Comparison of ENCODE assay signal across 8 mouse cellular contexts in genomic region chr11:96553091-96553490, GRCm38 (mm10).
DNase-seq lines count a peak whose midpoint lies in the region; ATAC-seq lines count a peak whose summit lies in the region.

No protein-coding gene starts in this region.

- no peak overlapping the region for H3K27ac ChIP-seq in forebrain, embryonic 15.5 days (replicated peaks)
- no peak overlapping the region for H3K27ac ChIP-seq in intestine, embryonic 15.5 days
- H3K27ac ChIP-seq in limb, embryonic 15.5 days = no peak overlapping the region

- H3K9me3 ChIP-seq in forebrain, embryonic 15.5 days = no peaks in the 10 kb centered on the region
- H3K9me3 ChIP-seq in intestine, embryonic 15.5 days = no peaks in the 10 kb centered on the region
- H3K9me3 ChIP-seq in limb, embryonic 15.5 days = no peaks in the 10 kb centered on the region

- ATAC-seq in forebrain, embryonic 15.5 days (replicated peaks) = 0 out of 2 replicates have a peak, but pooled peaks have one; percentile 19
- no peak; the same call in 1 of the 2 replicates for ATAC-seq in intestine, embryonic 15.5 days
- no peak for ATAC-seq in limb, embryonic 15.5 days (ENCODE audit: insufficient number of reproducible peaks, low FRiP score, low TSS enrichment, low read depth)

- 16% methylated on average over 15 of the region's 15 CpGs for WGBS in forebrain, embryonic 15.5 days
- WGBS in intestine, embryonic 15.5 days = 9% methylated on average over 15 of the region's 15 CpGs
- WGBS in limb, embryonic 15.5 days = 8% methylated on average over 15 of the region's 15 CpGs

- peaks cover 3% of the 10 kb centered on the region for H3K4me1 ChIP-seq in forebrain, embryonic 15.5 days
- 0 out of 2 replicates have a peak, but pooled peaks cover 3% of the 10 kb centered on the region for H3K4me1 ChIP-seq in intestine, embryonic 15.5 days (replicated peaks)
- 0 out of 2 replicates have a peak, but pooled peaks cover 3% of the 10 kb centered on the region for H3K4me1 ChIP-seq in limb, embryonic 15.5 days

- no peak overlapping the region; the same call in 1 of the 2 replicates for H3K4me2 ChIP-seq in forebrain, embryonic 15.5 days (replicated peaks)
- H3K4me2 ChIP-seq in intestine, embryonic 15.5 days (replicated peaks) = peak overlapping the region; percentile 40
- H3K4me2 ChIP-seq in limb, embryonic 15.5 days = peak overlapping the region; percentile 31; the same call in 1 of the 2 replicates

- H3K27me3 ChIP-seq in forebrain, embryonic 15.5 days = peaks cover 17% of the 10 kb centered on the region; the same call in 1 of the 2 replicates
- no peaks in the 10 kb centered on the region; the same call in 1 of the 2 replicates for H3K27me3 ChIP-seq in intestine, embryonic 15.5 days (replicated peaks)
- peaks cover 70% of the 10 kb centered on the region for H3K27me3 ChIP-seq in limb, embryonic 15.5 days

- peak; percentile 11 to 34 for DNase-seq in left cerebral cortex, adult 18-20 months (ENCODE audit: low spot score in 2 of 2)
- DNase-seq in left cerebral cortex, adult 11 months (ENCODE audit: low spot score) = no peak
- peak; percentile 57 for DNase-seq in adrenal gland, postnatal 14 days
- peak; percentile 83 for DNase-seq in retina, embryonic 14.5 days (ENCODE audit: low spot score)
- no peak for DNase-seq in spleen, postnatal 14 days (ENCODE audit: low spot score in 2 of 2)

- no peaks in the 10 kb centered on the region for H3K36me3 ChIP-seq in forebrain, embryonic 15.5 days
- no peaks in the 10 kb centered on the region for H3K36me3 ChIP-seq in intestine, embryonic 15.5 days
- no peaks in the 10 kb centered on the region for H3K36me3 ChIP-seq in limb, embryonic 15.5 days

- no peak overlapping the region for H3K4me3 ChIP-seq in forebrain, embryonic 15.5 days
- no peak overlapping the region for H3K4me3 ChIP-seq in intestine, embryonic 15.5 days (replicated peaks)
- H3K4me3 ChIP-seq in limb, embryonic 15.5 days = no peak overlapping the region

- H3K9ac ChIP-seq in forebrain, embryonic 15.5 days (replicated peaks) = no peak overlapping the region
- H3K9ac ChIP-seq in intestine, embryonic 15.5 days = no peak overlapping the region
- H3K9ac ChIP-seq in limb, embryonic 15.5 days = no peak overlapping the region

Comparison
In these comparisons a context has a peak if more than half of its experiments do, and no peak if none do; other contexts are left out.
1. DNase-seq: peak in left cerebral cortex, adult 18-20 months (2 of 2), adrenal gland, postnatal 14 days (single experiment) and retina, embryonic 14.5 days (single experiment); none in left cerebral cortex, adult 11 months (single experiment) and spleen, postnatal 14 days (0 of 2).